Mouse (Mus musculus): ENCODE results near the gene Rin2. TPM values are rescaled to one million over a fixed set of nuclear protein-coding genes. Genes with fewer than 3 reads are reported as not detected.
A peak's percentile ranks its signal among the peaks of the same experiment; 100 is the strongest.

Rin2 gene
- total and polyA plus RNA-seq, 3 experiments, result 0.05 to 0.10 (median 0.08) TPM

GRCm38 (mm10) chr2:145859932-145860801, 185.2 kb downstream of the Rin2 start:
- H3K4me3 ChIP-seq (replicated peaks in 1 of 3; ENCODE audit: low read depth in 2 of 3, low read length in 2 of 3, poor library complexity in 1 of 3), result no peak overlapping the region

GRCm38 (mm10) chr2:145861193-145862123, 186.4 kb downstream of the Rin2 start:
- dilution Hi-C loops (cut with MboI; ENCODE audit: extremely low pct_ligation_motif_present, extremely low pct_unique_long_range_greater_than_20kb, low sequenced_read_pairs) (no loop called here), in situ Hi-C loops (cut with MboI; ENCODE audit: low pct_ligation_motif_present, low pct_unique_long_range_greater_than_20kb, low sequenced_read_pairs) (no loop called here)
- no peaks in the 10 kb centered on the region for H3K9me3 ChIP-seq (replicated peaks; ENCODE audit: low read length)
- H3K36me3 ChIP-seq (replicated peaks in 1 of 2; ENCODE audit: control insufficient read depth in 1 of 2, insufficient read depth in 1 of 2, low read length in 1 of 2), result no peaks in the 10 kb centered on the region
- no peaks in the 10 kb centered on the region for H3K79me2 ChIP-seq (replicated peaks; ENCODE audit: control insufficient read depth, extremely low read depth, insufficient read depth, poor library complexity, severe bottlenecking)
- peaks cover 2 to 35% of the 10 kb centered on the region in 2 experiments; a peak in 3 of 4 replicates for H3K4me1 ChIP-seq (ENCODE audit: control insufficient read depth in 1 of 2, insufficient read depth in 2 of 2)
- TF ChIP-seq ELF1 (IDR thresholded peaks at IDR 0.05; ENCODE audit: low read depth, low read length) (no peak), JUN (IDR thresholded peaks at IDR 0.05; ENCODE audit: insufficient read depth, low read depth, low read length) (no peak), MAFK (IDR thresholded peaks at IDR 0.05; ENCODE audit: insufficient replicate concordance, low read length) (no peak), RCOR1 (conservative IDR thresholded peaks at IDR 0.05; ENCODE audit: low read depth, low read length) (no peak), PAX5 (IDR thresholded peaks at IDR 0.05; ENCODE audit: low read length) (no peak), MAX (IDR thresholded peaks at IDR 0.05; ENCODE audit: low read length) (no peak), BHLHE40 (IDR thresholded peaks at IDR 0.05; ENCODE audit: low read depth, low read length) (no peak), NELFE (IDR thresholded peaks at IDR 0.05; ENCODE audit: low read depth, low read length) (no peak)
- no peak overlapping the region for H3K4me3 ChIP-seq (replicated peaks in 1 of 3; ENCODE audit: low read depth in 2 of 3, low read length in 2 of 3, poor library complexity in 1 of 3)
- H3K27ac ChIP-seq (ENCODE audit: insufficient read depth, low read depth), result no peak overlapping the region
- H3K4me2 ChIP-seq (ENCODE audit: insufficient read depth, low read depth, poor library complexity, severe bottlenecking), result no peak overlapping the region
- no peak for DNase-seq (ENCODE audit: extremely low read depth)
- H3K9ac ChIP-seq (ENCODE audit: insufficient read depth, low read depth), result no peak overlapping the region
- H3K27me3 ChIP-seq (replicated peaks), result peaks cover 12% of the 10 kb centered on the region

More at GRCm38 (mm10) chr2:145859932-145860801, 185.2 kb downstream of the Rin2 start:
- peak; percentile 39 for DNase-seq (ENCODE audit: extremely low read depth)
- TF ChIP-seq CTCF (conservative IDR thresholded peaks at IDR 0.05 in 1 of 2, IDR thresholded peaks at IDR 0.05 in 1 of 2; ENCODE audit: low read depth in 2 of 2, low read length in 2 of 2) (peak in 1 of 2 experiments; percentile 66; a peak in 2 of 4 replicates), SMC3 (IDR thresholded peaks at IDR 0.05; ENCODE audit: low read depth, low read length) (peak; percentile 31; the same call in 1 of the 2 replicates), TCF12 (IDR thresholded peaks at IDR 0.05; ENCODE audit: low read depth, low read length) (no peak; the same call in 1 of the 2 replicates), ZKSCAN1 (IDR thresholded peaks at IDR 0.05; ENCODE audit: borderline replicate concordance, low read depth, low read length) (no peak), NELFE (IDR thresholded peaks at IDR 0.05; ENCODE audit: low read depth, low read length) (no peak), JUND (conservative IDR thresholded peaks at IDR 0.05; ENCODE audit: low read depth, low read length) (no peak), MYC (IDR thresholded peaks at IDR 0.05; ENCODE audit: low read depth, low read length) (no peak), PAX5 (IDR thresholded peaks at IDR 0.05; ENCODE audit: low read length) (no peak), SIN3A (IDR thresholded peaks at IDR 0.05; ENCODE audit: low read length) (no peak), USF1 (IDR thresholded peaks at IDR 0.05; ENCODE audit: low read depth, low read length) (no peak), RCOR1 (conservative IDR thresholded peaks at IDR 0.05; ENCODE audit: low read depth, low read length) (no peak), BHLHE40 (IDR thresholded peaks at IDR 0.05; ENCODE audit: low read depth, low read length) (no peak), GABPA (IDR thresholded peaks at IDR 0.05; ENCODE audit: insufficient replicate concordance, low read depth, low read length) (no peak), MAZ (IDR thresholded peaks at IDR 0.05; ENCODE audit: low read depth, low read length) (no peak), HCFC1 (IDR thresholded peaks at IDR 0.05; ENCODE audit: low read depth, low read length) (no peak), ELF1 (IDR thresholded peaks at IDR 0.05; ENCODE audit: low read depth, low read length) (no peak)
- Histone ChIP-seq H3K27ac (ENCODE audit: insufficient read depth, low read depth) (no peak overlapping the region), H3K9me3 (replicated peaks; ENCODE audit: low read length) (no peaks in the 10 kb centered on the region), H3K4me2 (ENCODE audit: insufficient read depth, low read depth, poor library complexity, severe bottlenecking) (peak overlapping the region; percentile 53), H3K36me3 (replicated peaks in 1 of 2; ENCODE audit: control insufficient read depth in 1 of 2, insufficient read depth in 1 of 2, low read length in 1 of 2) (no peaks in the 10 kb centered on the region), H3K9ac (ENCODE audit: insufficient read depth, low read depth) (no peak overlapping the region), H3K4me1 (ENCODE audit: control insufficient read depth in 1 of 2, insufficient read depth in 2 of 2) (peaks cover 2 to 27% of the 10 kb centered on the region in 2 experiments; a peak in 3 of 4 replicates), H3K27me3 (replicated peaks) (peaks cover 12% of the 10 kb centered on the region), H3K79me2 (replicated peaks; ENCODE audit: control insufficient read depth, extremely low read depth, insufficient read depth, poor library complexity, severe bottlenecking) (no peaks in the 10 kb centered on the region)
- in situ Hi-C loops (cut with MboI; ENCODE audit: low pct_ligation_motif_present, low pct_unique_long_range_greater_than_20kb, low sequenced_read_pairs) (no loop called here), dilution Hi-C loops (cut with MboI; ENCODE audit: extremely low pct_ligation_motif_present, extremely low pct_unique_long_range_greater_than_20kb, low sequenced_read_pairs) (no loop called here)
